Mouse (Mus musculus) forebrain, embryonic 13.5 days (tissue): ENCODE measurements at regions not wholly inside any gene's neighbourhood (a gene's known extent, or its start where the extent isn't known, plus 50 kb on each side); places are given as distances from the start of the nearest gene placed in this dataset.
A peak's percentile ranks its signal among the peaks of the same experiment; 100 is the strongest.
"Not testable (repeated sequence)": the region's sequence is repeated elsewhere in the genome, so short reads cannot be mapped to it uniquely, and the experiment has no call there.

ENCODE experiments used
- ATAC-seq: fragments of 200-750 bp; cut with Nextera tagmentation; 2 replicates; pipeline ENCODE4 v1.8.0; 2017
- H3K27ac ChIP-seq: fragments of 300-500 bp; sonication (generic); 2 replicates; pipeline ENCODE4 v1.5.1; 2015; ENCODE audit warnings: inconsistent platforms, mild to moderate bottlenecking, moderate library complexity
- H3K27me3 ChIP-seq: fragments of 300-500 bp; sonication (generic); 2 replicates; pipeline ENCODE4 v1.6.1; 2015; ENCODE audit warnings: mild to moderate bottlenecking, inconsistent platforms
- H3K36me3 ChIP-seq: fragments of 300-500 bp; sonication (generic); 2 replicates; pipeline ENCODE4 v1.6.1; 2015; ENCODE audit warnings: mild to moderate bottlenecking, inconsistent platforms; ENCODE audit not compliant: poor library complexity, severe bottlenecking
- H3K4me1 ChIP-seq: fragments of 300-500 bp; sonication (generic); 2 replicates; pipeline ENCODE4 v1.6.1; 2015; ENCODE audit warnings: inconsistent platforms
- H3K4me2 ChIP-seq: fragments of 300-500 bp; sonication (generic); 2 replicates; pipeline ENCODE4 v1.6.1; 2015; ENCODE audit warnings: inconsistent platforms, mild to moderate bottlenecking, moderate library complexity
- H3K4me3 ChIP-seq: fragments of 300-500 bp; sonication (generic); 2 replicates; pipeline ENCODE4 v1.5.1; 2015; ENCODE audit warnings: mild to moderate bottlenecking, inconsistent platforms
- H3K9ac ChIP-seq: fragments of 300-500 bp; sonication (generic); 2 replicates; pipeline ENCODE4 v1.6.1; 2015; ENCODE audit warnings: mild to moderate bottlenecking, inconsistent platforms
- H3K9me3 ChIP-seq: fragments of 300-500 bp; sonication (generic); replicated peaks from 2 replicates; pipeline ENCODE4 v1.6.1; 2016; ENCODE audit warnings: inconsistent platforms
- WGBS: fragments of 180-500 bp; shearing (Covaris S2); methylation state at CpG from one replicate; pipeline ENCODE4 v1.1.7; 2015; 5-methylcytosine and 5-hydroxymethylcytosine counted together

DNA sequence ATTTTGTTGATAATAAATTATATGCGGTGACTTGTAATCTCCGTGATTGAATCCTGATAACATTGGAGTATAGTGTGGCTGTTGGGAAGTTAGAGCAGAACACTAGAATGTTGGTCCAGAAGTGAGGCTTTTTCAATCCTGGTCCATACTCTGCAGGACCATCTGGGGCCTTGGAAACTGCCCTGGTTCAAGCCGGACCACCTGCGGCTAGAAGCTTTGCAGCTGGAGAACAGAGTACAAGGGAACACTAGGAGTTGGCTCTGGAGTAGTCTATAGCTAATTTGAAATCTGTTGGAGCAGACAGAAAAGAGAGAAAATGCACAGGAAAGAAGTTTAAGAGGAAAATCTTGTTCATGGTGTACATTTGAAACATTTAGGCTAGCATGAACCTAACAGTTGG, 79.0 kb downstream of the Casp12 start:
- Histone ChIP-seq H3K9me3 (no peaks in the 10 kb centered on the region), H3K9ac (no peak overlapping the region), H3K27ac (no peak overlapping the region), H3K27me3 (no peaks in the 10 kb centered on the region), H3K4me3 (no peak overlapping the region), H3K36me3 (no peaks in the 10 kb centered on the region), H3K4me2 (no peak overlapping the region), H3K4me1 (no peaks in the 10 kb centered on the region)
- no peak for ATAC-seq
- WGBS: 92% methylated on average over 4 of the region's 4 CpGs

DNA sequence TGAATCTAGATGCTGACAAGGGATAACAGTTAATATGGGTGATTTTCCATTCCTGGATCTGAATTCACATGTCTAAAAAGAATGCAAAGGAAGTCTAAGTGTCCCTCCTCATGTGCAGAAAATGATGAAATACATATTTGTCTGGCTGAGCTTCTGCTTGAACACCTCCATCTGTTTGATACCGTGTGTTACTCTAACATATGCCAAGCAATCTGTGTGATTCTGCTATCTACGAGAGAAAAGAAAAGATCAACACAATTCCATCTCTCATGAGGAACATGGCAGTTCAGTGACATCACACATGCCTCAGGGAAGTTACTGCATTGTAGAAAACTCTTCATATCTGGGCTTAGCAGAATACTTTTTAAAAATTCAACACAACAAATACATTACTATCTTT, 103.0 kb downstream of the Casp12 start:
- H3K36me3 ChIP-seq: no peaks in the 10 kb centered on the region
- H3K27me3 ChIP-seq: no peaks in the 10 kb centered on the region
- H3K4me2 ChIP-seq: no peak overlapping the region
- H3K9ac ChIP-seq: no peak overlapping the region
- H3K4me1 ChIP-seq: no peaks in the 10 kb centered on the region
- H3K4me3 ChIP-seq: no peak overlapping the region
- H3K9me3 ChIP-seq: no peaks in the 10 kb centered on the region
- H3K27ac ChIP-seq: no peak overlapping the region
- ATAC-seq: peak; percentile 55; the same call in 1 of the 2 replicates
- 77% methylated on average over 2 of the region's 2 CpGs for WGBS

DNA sequence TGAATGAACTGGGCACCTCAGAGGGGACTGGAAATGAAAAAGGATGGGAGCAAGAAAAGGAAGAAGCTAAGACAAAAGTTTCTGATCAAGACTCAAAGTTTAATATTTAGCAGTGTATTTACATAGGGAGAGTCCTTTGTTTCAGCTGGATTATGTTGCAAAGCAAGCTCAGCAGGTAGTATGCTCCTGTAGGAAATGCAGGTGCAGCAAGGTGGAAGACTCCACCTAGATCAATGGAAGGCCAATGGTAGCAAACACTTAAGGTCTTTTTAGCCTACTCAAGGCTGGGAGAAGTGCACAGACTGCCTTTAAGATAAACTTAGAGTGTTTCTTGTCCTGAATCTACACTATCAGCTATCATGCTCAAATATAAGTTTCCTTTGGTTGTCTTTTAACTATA, 111.4 kb downstream of the Casp12 start:
- no peak overlapping the region for H3K9ac ChIP-seq
- H3K9me3 ChIP-seq: no peaks in the 10 kb centered on the region
- no peaks in the 10 kb centered on the region for H3K4me1 ChIP-seq
- H3K27ac ChIP-seq: no peak overlapping the region
- no peaks in the 10 kb centered on the region for H3K36me3 ChIP-seq
- ATAC-seq: no peak
- H3K27me3 ChIP-seq: no peaks in the 10 kb centered on the region
- H3K4me3 ChIP-seq: no peak overlapping the region
- H3K4me2 ChIP-seq: no peak overlapping the region

GRCm38 (mm10) chr9:5472012-5472411, 126.8 kb downstream of the Casp12 start:
- Histone ChIP-seq H3K9me3 (no peaks in the 10 kb centered on the region), H3K27me3 (no peaks in the 10 kb centered on the region), H3K4me1 (no peaks in the 10 kb centered on the region), H3K4me2 (no peak overlapping the region), H3K4me3 (no peak overlapping the region), H3K36me3 (no peaks in the 10 kb centered on the region), H3K9ac (no peak overlapping the region), H3K27ac (no peak overlapping the region)
- ATAC-seq: no peak
- WGBS: 81% methylated on average over 1 of the region's 1 CpGs

GRCm38 (mm10) chr9:5474271-5474670, 129.0 kb downstream of the Casp12 start:
- no peaks in the 10 kb centered on the region for H3K36me3 ChIP-seq

GRCm38 (mm10) chr9:5485258-5485657, 140.0 kb downstream of the Casp12 start:
- H3K4me3 ChIP-seq: no peak overlapping the region
- no peaks in the 10 kb centered on the region for H3K9me3 ChIP-seq
- H3K4me1 ChIP-seq: no peaks in the 10 kb centered on the region
- no peak for ATAC-seq
- no peaks in the 10 kb centered on the region for H3K27me3 ChIP-seq
- H3K27ac ChIP-seq: no peak overlapping the region
- H3K9ac ChIP-seq: no peak overlapping the region
- no peaks in the 10 kb centered on the region for H3K36me3 ChIP-seq
- WGBS: 95% methylated on average over 2 of the region's 2 CpGs
- H3K4me2 ChIP-seq: no peak overlapping the region

More at GRCm38 (mm10) chr9:5474271-5474670, 129.0 kb downstream of the Casp12 start:
- Histone ChIP-seq H3K4me3 (no peak overlapping the region), H3K9me3 (no peaks in the 10 kb centered on the region), H3K9ac (no peak overlapping the region), H3K27ac (no peak overlapping the region), H3K27me3 (no peaks in the 10 kb centered on the region), H3K4me1 (no peaks in the 10 kb centered on the region), H3K4me2 (no peak overlapping the region)
- ATAC-seq: no peak

DNA sequence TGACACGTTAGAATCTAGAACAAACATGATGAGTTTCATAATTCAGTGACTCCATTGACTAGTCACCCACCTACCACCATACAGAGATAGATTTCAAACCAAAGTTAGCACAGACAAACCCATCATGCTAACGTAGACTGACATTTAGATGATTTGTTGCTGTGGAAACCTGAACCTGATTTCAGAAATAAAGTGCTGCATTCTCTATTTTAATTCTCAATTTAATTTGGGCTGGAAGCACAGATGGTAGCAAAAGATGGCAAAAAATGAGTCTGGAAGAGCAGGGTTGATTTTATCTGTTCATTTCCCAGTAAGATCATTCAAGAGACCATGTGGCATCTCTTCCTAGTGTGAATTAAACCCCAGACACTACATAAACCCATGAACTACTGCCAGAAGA, 151.6 kb downstream of the Casp12 start:
- no peak overlapping the region for H3K9ac ChIP-seq
- H3K27me3 ChIP-seq: no peaks in the 10 kb centered on the region
- ATAC-seq: peak; percentile 38; the same call in 1 of the 2 replicates
- H3K4me3 ChIP-seq: no peak overlapping the region
- 74% methylated on average over 2 of the region's 2 CpGs for WGBS
- H3K27ac ChIP-seq: no peak overlapping the region
- H3K4me2 ChIP-seq: no peak overlapping the region
- no peaks in the 10 kb centered on the region for H3K4me1 ChIP-seq
- H3K9me3 ChIP-seq: no peaks in the 10 kb centered on the region
- no peaks in the 10 kb centered on the region for H3K36me3 ChIP-seq

- WGBS: 64% methylated on average over 3 of the region's 3 CpGs
- Histone ChIP-seq H3K9me3 (no peaks in the 10 kb centered on the region), H3K27ac (no peak overlapping the region), H3K27me3 (no peaks in the 10 kb centered on the region), H3K4me1 (no peaks in the 10 kb centered on the region), H3K4me3 (no peak overlapping the region), H3K9ac (no peak overlapping the region), H3K36me3 (no peaks in the 10 kb centered on the region), H3K4me2 (no peak overlapping the region)
- ATAC-seq: 0 out of 2 replicates have a peak, but pooled peaks have one; percentile 45
These were observed 153.1 kb downstream of the Casp12 start for GRCm38 (mm10) chr9:5498306-5498705.

DNA sequence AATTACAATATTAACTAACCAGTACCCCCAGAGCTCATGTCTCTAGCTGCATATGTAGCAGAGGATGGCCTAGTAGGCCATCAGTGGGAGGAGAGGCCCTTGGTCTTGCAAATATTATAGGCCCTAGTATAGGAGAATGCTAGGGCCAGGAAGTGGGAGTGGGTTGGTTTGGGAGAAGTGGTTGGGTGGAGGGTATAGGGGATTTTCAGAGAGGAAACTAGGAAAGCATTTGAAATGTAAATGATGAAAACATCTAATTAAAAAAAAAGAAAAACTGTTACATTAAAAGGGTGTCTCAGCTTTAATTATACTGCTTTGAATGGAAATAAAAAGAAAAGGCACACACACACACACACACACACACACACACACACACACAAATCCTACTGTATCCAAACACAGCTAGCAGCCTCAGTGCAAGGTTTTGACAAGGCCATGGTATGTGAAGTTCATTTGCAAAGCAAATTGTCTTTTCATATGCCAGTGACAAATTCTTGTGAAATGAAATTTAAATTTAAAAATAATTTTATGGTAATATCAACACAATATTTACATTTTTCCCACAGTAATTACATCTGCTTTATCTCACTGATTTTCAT, 180.6 kb downstream of the Casp12 start:
- Histone ChIP-seq H3K4me1 (no peaks in the 10 kb centered on the region), H3K4me3 (no peak overlapping the region), H3K27me3 (no peaks in the 10 kb centered on the region), H3K36me3 (no peaks in the 10 kb centered on the region), H3K4me2 (no peak overlapping the region), H3K27ac (no peak overlapping the region), H3K9me3 (no peaks in the 10 kb centered on the region), H3K9ac (no peak overlapping the region)
- peak; percentile 85; the same call in 1 of the 2 replicates for ATAC-seq

GRCm38 (mm10) chr9:5542604-5543003, 197.4 kb downstream of the Casp12 start:
- no peak overlapping the region for H3K27ac ChIP-seq
- 77% methylated on average over 1 of the region's 1 CpGs for WGBS
- no peak overlapping the region for H3K9ac ChIP-seq
- no peaks in the 10 kb centered on the region for H3K27me3 ChIP-seq
- no peaks in the 10 kb centered on the region for H3K4me1 ChIP-seq
- H3K9me3 ChIP-seq: no peaks in the 10 kb centered on the region
- H3K36me3 ChIP-seq: no peaks in the 10 kb centered on the region
- no peak overlapping the region for H3K4me2 ChIP-seq
- no peak overlapping the region for H3K4me3 ChIP-seq
- no peak for ATAC-seq

- Histone ChIP-seq H3K36me3 (no peaks in the 10 kb centered on the region), H3K4me3 (no peak overlapping the region), H3K27ac (no peak overlapping the region), H3K4me1 (no peaks in the 10 kb centered on the region), H3K9me3 (no peaks in the 10 kb centered on the region), H3K9ac (no peak overlapping the region), H3K27me3 (no peaks in the 10 kb centered on the region), H3K4me2 (no peak overlapping the region)
- WGBS: 95% methylated on average over 1 of the region's 1 CpGs
- no peak for ATAC-seq
These were observed 229.8 kb downstream of the Casp12 start for GRCm38 (mm10) chr9:5575072-5575471.

- not testable (repeated sequence) for H3K27ac ChIP-seq, H3K4me3 ChIP-seq, H3K36me3 ChIP-seq, H3K9me3 ChIP-seq, H3K27me3 ChIP-seq, H3K9ac ChIP-seq, H3K4me2 ChIP-seq, ATAC-seq, H3K4me1 ChIP-seq
- 87% methylated on average over 11 of the region's 11 CpGs for WGBS
These were observed 232.9 kb downstream of the Casp12 start for GRCm38 (mm10) chr9:5578168-5578567.

- H3K4me3 ChIP-seq: no peak overlapping the region
- no peaks in the 10 kb centered on the region for H3K27me3 ChIP-seq
- H3K27ac ChIP-seq: no peak overlapping the region
- no peak for ATAC-seq
- no peaks in the 10 kb centered on the region for H3K36me3 ChIP-seq
- no peak overlapping the region for H3K9ac ChIP-seq
- H3K9me3 ChIP-seq: no peaks in the 10 kb centered on the region
- no peaks in the 10 kb centered on the region for H3K4me1 ChIP-seq
- 55% methylated on average over 3 of the region's 3 CpGs for WGBS
- no peak overlapping the region for H3K4me2 ChIP-seq
These were observed 250.8 kb downstream of the Casp12 start for GRCm38 (mm10) chr9:5595891-5596635.
